Mouse (Mus musculus): Measurements from ENCODE around the gene Psme3. TPM values are rescaled to one million over a fixed set of nuclear protein-coding genes. Genes with fewer than 3 reads are reported as not detected.

Psme3 gene
- 19.9 and 36.7 TPM in 2 replicates for polyA plus RNA-seq (2012; rRNA removed)

- H3K36me3 ChIP-seq (ENCODE audit: control insufficient read depth, insufficient read depth, low read length), result peaks cover 21% of the 10 kb centered on the region
- H3K4me1 ChIP-seq (ENCODE audit: control insufficient read depth, insufficient read depth, insufficient read length, low read length), result peaks cover 2% of the 10 kb centered on the region
- peak within 1 kb of the TSS; percentile 99 for H3K4me3 ChIP-seq (ENCODE audit: low read depth, low read length)
- H3K27ac ChIP-seq (ENCODE audit: insufficient read depth, low read depth, low read length), result peak within 1 kb of the TSS; percentile 48
- TF ChIP-seq CTCF (IDR thresholded peaks at IDR 0.05; ENCODE audit: extremely low read depth, insufficient read length, insufficient replicate concordance, low read depth, low read length) (0 out of 2 replicates have a peak, but pooled peaks have one; percentile 2), POLR2A (IDR thresholded peaks at IDR 0.05; ENCODE audit: low read depth, low read length) (peak; percentile 62)
- H3K27me3 ChIP-seq (ENCODE audit: control insufficient read depth, insufficient read depth, low read length), result no peaks in the 10 kb centered on the region
- under 1% methylated on average over 62 of the region's 62 CpGs for WGBS
Measured at GRCm38 (mm10) chr11:101315665-101316500, at the start of gene Psme3. Gene Psme3, plus strand, starts transcription at chr11:101316213.

GRCm38 (mm10) chr11:101269577-101270116 is 46.4 kb upstream of the Psme3 start:
- TF ChIP-seq CTCF (IDR thresholded peaks at IDR 0.05; ENCODE audit: extremely low read depth, insufficient read length, insufficient replicate concordance, low read depth, low read length), result no peak
- no peak for TF ChIP-seq POLR2A (IDR thresholded peaks at IDR 0.05; ENCODE audit: low read depth, low read length)
- H3K36me3 ChIP-seq (ENCODE audit: control insufficient read depth, insufficient read depth, low read length), result no peaks in the 10 kb centered on the region

DNA sequence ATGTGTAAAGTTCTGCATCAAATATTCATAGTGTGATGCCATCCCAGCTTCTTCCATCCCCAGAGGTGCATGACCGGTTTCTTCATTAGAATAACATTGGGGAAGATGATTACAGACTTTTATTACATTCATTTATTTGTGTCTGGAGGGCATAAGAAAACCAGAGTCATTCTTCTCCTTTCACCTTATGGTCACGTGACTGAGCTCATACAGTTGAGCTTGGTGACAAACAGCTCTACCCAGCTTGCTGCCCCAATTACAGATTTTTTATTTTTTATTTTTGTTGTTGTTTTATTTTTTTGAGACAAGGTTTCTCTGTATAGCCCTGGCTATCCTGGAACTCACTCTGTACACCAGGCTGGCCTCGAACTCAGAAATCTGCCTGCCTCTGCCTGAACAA is 43.6 kb upstream of the Psme3 start:
- no peak for TF ChIP-seq CTCF (IDR thresholded peaks at IDR 0.05; ENCODE audit: extremely low read depth, insufficient read length, insufficient replicate concordance, low read depth, low read length)
- TF ChIP-seq POLR2A (IDR thresholded peaks at IDR 0.05; ENCODE audit: low read depth, low read length), result no peak
- Histone ChIP-seq H3K4me1 (ENCODE audit: control insufficient read depth, insufficient read depth, insufficient read length, low read length) (peaks cover 18% of the 10 kb centered on the region), H3K4me3 (ENCODE audit: low read depth, low read length) (no peak overlapping the region), H3K36me3 (ENCODE audit: control insufficient read depth, insufficient read depth, low read length) (no peaks in the 10 kb centered on the region), H3K27me3 (ENCODE audit: control insufficient read depth, insufficient read depth, low read length) (no peaks in the 10 kb centered on the region), H3K27ac (ENCODE audit: insufficient read depth, low read depth, low read length) (no peak overlapping the region)
- WGBS, result 91% methylated on average over 3 of the region's 3 CpGs

More at GRCm38 (mm10) chr11:101269577-101270116, 46.4 kb upstream of the Psme3 start:
- Histone ChIP-seq H3K27ac (ENCODE audit: insufficient read depth, low read depth, low read length) (no peak overlapping the region), H3K4me1 (ENCODE audit: control insufficient read depth, insufficient read depth, insufficient read length, low read length) (peaks cover 3% of the 10 kb centered on the region; the same call in 1 of the 2 replicates), H3K4me3 (ENCODE audit: low read depth, low read length) (no peak overlapping the region), H3K27me3 (ENCODE audit: control insufficient read depth, insufficient read depth, low read length) (no peaks in the 10 kb centered on the region)
- 34% methylated on average over 10 of the region's 10 CpGs for WGBS

DNA sequence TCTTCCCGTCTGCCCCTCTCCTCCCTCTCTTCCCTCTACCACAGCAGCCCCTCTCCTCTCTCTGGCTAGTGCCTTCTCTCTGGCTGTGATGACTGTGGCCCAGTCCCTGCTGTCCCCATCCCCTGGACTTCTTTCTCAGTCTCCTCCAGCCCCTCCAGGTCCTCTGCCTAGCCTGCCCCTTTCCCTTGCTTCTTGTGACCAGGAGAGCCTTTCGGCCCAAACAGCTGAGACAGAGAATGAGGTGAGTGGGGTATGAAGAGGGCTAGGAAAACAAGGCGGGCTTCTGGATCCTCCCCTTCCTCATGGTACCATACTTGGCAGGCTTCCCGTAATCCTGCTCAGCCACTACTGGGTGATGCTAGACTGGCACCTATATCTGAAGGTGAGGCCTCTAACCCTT is 40.7 kb upstream of the Psme3 start:
- TF ChIP-seq CTCF (IDR thresholded peaks at IDR 0.05; ENCODE audit: extremely low read depth, insufficient read length, insufficient replicate concordance, low read depth, low read length) (no peak), POLR2A (IDR thresholded peaks at IDR 0.05; ENCODE audit: low read depth, low read length) (no peak)
- 69% methylated on average over 4 of the region's 4 CpGs for WGBS
- peaks cover 21% of the 10 kb centered on the region for H3K4me1 ChIP-seq (ENCODE audit: control insufficient read depth, insufficient read depth, insufficient read length, low read length)
- H3K27me3 ChIP-seq (ENCODE audit: control insufficient read depth, insufficient read depth, low read length), result no peaks in the 10 kb centered on the region
- H3K36me3 ChIP-seq (ENCODE audit: control insufficient read depth, insufficient read depth, low read length), result no peaks in the 10 kb centered on the region
- no peak overlapping the region for H3K27ac ChIP-seq (ENCODE audit: insufficient read depth, low read depth, low read length)
- H3K4me3 ChIP-seq (ENCODE audit: low read depth, low read length), result no peak overlapping the region

DNA sequence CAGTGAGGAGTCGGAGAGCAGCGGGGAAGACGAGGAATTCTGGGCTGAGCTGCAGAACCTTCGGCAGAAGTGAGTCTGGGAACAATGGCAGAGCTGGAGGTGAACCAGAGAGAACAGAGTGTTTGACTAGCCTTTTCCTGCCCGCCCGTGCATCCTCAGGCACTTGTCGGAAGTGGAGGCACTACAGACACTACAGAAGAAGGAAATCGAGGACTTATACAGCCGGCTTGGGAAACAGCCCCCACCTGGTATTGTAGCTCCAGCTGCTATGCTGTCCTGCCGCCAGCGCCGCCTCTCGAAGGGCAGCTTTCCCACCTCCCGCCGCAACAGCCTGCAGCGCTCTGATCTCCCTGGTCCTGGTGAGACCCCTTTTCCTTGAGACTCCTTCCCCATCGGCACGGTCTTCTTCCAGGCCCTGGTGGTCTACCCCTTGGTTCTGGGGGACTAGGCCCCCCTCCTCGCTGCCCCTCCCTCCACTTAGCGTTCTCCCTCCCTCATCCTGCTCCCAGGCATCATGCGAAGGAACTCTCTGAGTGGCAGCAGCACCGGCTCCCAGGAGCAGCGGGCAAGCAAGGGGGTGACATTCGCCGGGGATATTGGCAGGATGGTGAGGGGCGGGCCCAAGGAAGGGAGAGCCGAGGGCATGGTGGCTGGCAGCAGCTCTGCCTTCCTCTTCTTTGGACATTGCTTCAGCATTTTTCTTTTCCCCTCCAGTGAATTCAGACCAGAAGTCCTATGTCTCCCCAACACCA is 39.5 kb upstream of the Psme3 start:
- Histone ChIP-seq H3K27me3 (ENCODE audit: control insufficient read depth, insufficient read depth, low read length) (no peaks in the 10 kb centered on the region), H3K4me1 (ENCODE audit: control insufficient read depth, insufficient read depth, insufficient read length, low read length) (peaks cover 21% of the 10 kb centered on the region), H3K27ac (ENCODE audit: insufficient read depth, low read depth, low read length) (no peak overlapping the region), H3K36me3 (ENCODE audit: control insufficient read depth, insufficient read depth, low read length) (no peaks in the 10 kb centered on the region), H3K4me3 (ENCODE audit: low read depth, low read length) (peak overlapping the region; percentile 21)
- TF ChIP-seq CTCF (IDR thresholded peaks at IDR 0.05; ENCODE audit: extremely low read depth, insufficient read length, insufficient replicate concordance, low read depth, low read length) (no peak), POLR2A (IDR thresholded peaks at IDR 0.05; ENCODE audit: low read depth, low read length) (no peak)
- WGBS, result 53% methylated on average over 27 of the region's 27 CpGs

- H3K36me3 ChIP-seq (ENCODE audit: control insufficient read depth, insufficient read depth, low read length), result no peaks in the 10 kb centered on the region
- H3K27ac ChIP-seq (ENCODE audit: insufficient read depth, low read depth, low read length), result peak overlapping the region; percentile 94
- TF ChIP-seq CTCF (IDR thresholded peaks at IDR 0.05; ENCODE audit: extremely low read depth, insufficient read length, insufficient replicate concordance, low read depth, low read length), result no peak
- no peak for TF ChIP-seq POLR2A (IDR thresholded peaks at IDR 0.05; ENCODE audit: low read depth, low read length)
- no peaks in the 10 kb centered on the region for H3K27me3 ChIP-seq (ENCODE audit: control insufficient read depth, insufficient read depth, low read length)
- peak overlapping the region; percentile 76 for H3K4me3 ChIP-seq (ENCODE audit: low read depth, low read length)
- peaks cover 21% of the 10 kb centered on the region for H3K4me1 ChIP-seq (ENCODE audit: control insufficient read depth, insufficient read depth, insufficient read length, low read length)
- WGBS, result 18% methylated on average over 12 of the region's 12 CpGs
Measured at GRCm38 (mm10) chr11:101277381-101278222, 38.4 kb upstream of the Psme3 start.
